Mouse (Mus musculus) embryonic facial prominence, embryonic 10.5 days (tissue): ENCODE results near the gene Stpg4. TPM values are rescaled to one million over a fixed set of nuclear protein-coding genes. Genes with fewer than 3 reads are reported as not detected.

ENCODE experiments used
- DNase-seq: peaks from one replicate; pipeline ENCODE4 v3.0.0-alpha.2; 2017; ENCODE audit warnings: low spot score
- H3K27ac ChIP-seq: fragments of 300-500 bp; sonication (generic); replicated peaks from 2 replicates; pipeline ENCODE4 v1.5.1; 2016; ENCODE audit warnings: mild to moderate bottlenecking
- H3K27me3 ChIP-seq: fragments of 300-500 bp; sonication (generic); replicated peaks from 2 replicates; pipeline ENCODE4 v1.6.1; 2016; ENCODE audit warnings: low read depth, mild to moderate bottlenecking; ENCODE audit not compliant: poor library complexity, severe bottlenecking
- H3K36me3 ChIP-seq: fragments of 300-500 bp; sonication (generic); replicated peaks from 2 replicates; pipeline ENCODE4 v1.6.1; 2016; ENCODE audit warnings: mild to moderate bottlenecking, moderate library complexity
- H3K4me1 ChIP-seq: fragments of 300-500 bp; sonication (generic); 2 replicates; pipeline ENCODE4 v1.6.1; 2016
- H3K4me3 ChIP-seq: fragments of 300-500 bp; sonication (generic); 2 replicates; pipeline ENCODE4 v1.5.1; 2016; ENCODE audit warnings: mild to moderate bottlenecking, moderate library complexity
- H3K9me3 ChIP-seq: fragments of 300-500 bp; sonication (generic); 2 replicates; pipeline ENCODE4 v1.6.1; 2016; ENCODE audit warnings: mild to moderate bottlenecking
- WGBS: fragments of 180-500 bp; shearing (Covaris S2); methylation state at CpG from one replicate; pipeline ENCODE4 v1.1.7; 2016; 5-methylcytosine and 5-hydroxymethylcytosine counted together
- polyA plus RNA-seq: library from polyadenylated mRNA; unstranded; fragments of >200 nt; fragmentation: Nextera tagmentation; extraction: Ambion mirVana; gene quantifications from 2 replicates; pipeline ENCODE4 v1.2.1, GENCODE M21; 2016

Stpg4 gene
- polyA plus RNA-seq, 1 experiment from 2014 or later: not detected

- WGBS: 66% methylated on average over 11 of the region's 11 CpGs
- no peak for DNase-seq
- H3K4me1 ChIP-seq: peaks cover 11% of the 10 kb centered on the region; the same call in 1 of the 2 replicates
- no peaks in the 10 kb centered on the region for H3K9me3 ChIP-seq
- H3K27ac ChIP-seq: no peak overlapping the region
- H3K27me3 ChIP-seq: no peaks in the 10 kb centered on the region
- H3K36me3 ChIP-seq: no peaks in the 10 kb centered on the region
- H3K4me3 ChIP-seq: no peak overlapping the region
Observed at GRCm38 (mm10) chr17:87397088-87397487, 30.5 kb downstream of the Stpg4 start.

GRCm38 (mm10) chr17:87391242-87391641, 36.3 kb downstream of the Stpg4 start:
- Histone ChIP-seq H3K9me3 (no peaks in the 10 kb centered on the region), H3K27me3 (no peaks in the 10 kb centered on the region), H3K4me1 (peaks cover 8% of the 10 kb centered on the region; the same call in 1 of the 2 replicates), H3K36me3 (no peaks in the 10 kb centered on the region), H3K27ac (no peak overlapping the region), H3K4me3 (no peak overlapping the region)
- 80% methylated on average over 7 of the region's 7 CpGs for WGBS
- no peak for DNase-seq

GRCm38 (mm10) chr17:87387068-87387467, 40.5 kb downstream of the Stpg4 start:
- no peaks in the 10 kb centered on the region for H3K27me3 ChIP-seq
- WGBS: 61% methylated on average over 5 of the region's 5 CpGs

GRCm38 (mm10) chr17:87385835-87386234, 41.7 kb downstream of the Stpg4 start:
- Histone ChIP-seq H3K4me3 (no peak overlapping the region), H3K4me1 (peaks cover 13% of the 10 kb centered on the region; the same call in 1 of the 2 replicates), H3K9me3 (no peaks in the 10 kb centered on the region), H3K27ac (no peak overlapping the region; the same call in 1 of the 2 replicates), H3K27me3 (no peaks in the 10 kb centered on the region), H3K36me3 (no peaks in the 10 kb centered on the region)
- 82% methylated on average over 3 of the region's 3 CpGs for WGBS
- DNase-seq: no peak

More at GRCm38 (mm10) chr17:87387068-87387467, 40.5 kb downstream of the Stpg4 start:
- H3K27ac ChIP-seq: no peak overlapping the region
- no peaks in the 10 kb centered on the region for H3K36me3 ChIP-seq
- no peak for DNase-seq
- H3K4me3 ChIP-seq: no peak overlapping the region
- 0 out of 2 replicates have a peak, but pooled peaks cover 3% of the 10 kb centered on the region for H3K4me1 ChIP-seq
- H3K9me3 ChIP-seq: no peaks in the 10 kb centered on the region

GRCm38 (mm10) chr17:87380681-87381080, 46.9 kb downstream of the Stpg4 start:
- H3K4me1 ChIP-seq: peaks cover 62% of the 10 kb centered on the region
- no peaks in the 10 kb centered on the region for H3K36me3 ChIP-seq
- DNase-seq: no peak
- peak overlapping the region; percentile 87; the same call in 1 of the 2 replicates for H3K27ac ChIP-seq
- no peaks in the 10 kb centered on the region for H3K9me3 ChIP-seq
- H3K4me3 ChIP-seq: no peak overlapping the region
- no peaks in the 10 kb centered on the region for H3K27me3 ChIP-seq
- 86% methylated on average over 9 of the region's 9 CpGs for WGBS

GRCm38 (mm10) chr17:87379821-87380220, 47.7 kb downstream of the Stpg4 start:
- 53% methylated on average over 10 of the region's 10 CpGs for WGBS
- DNase-seq: no peak
- Histone ChIP-seq H3K4me3 (no peak overlapping the region), H3K27ac (peak overlapping the region; percentile 87), H3K27me3 (no peaks in the 10 kb centered on the region), H3K36me3 (no peaks in the 10 kb centered on the region), H3K9me3 (no peaks in the 10 kb centered on the region), H3K4me1 (peaks cover 70% of the 10 kb centered on the region)

- Histone ChIP-seq H3K4me1 (peaks cover 71% of the 10 kb centered on the region), H3K36me3 (no peaks in the 10 kb centered on the region), H3K27me3 (no peaks in the 10 kb centered on the region), H3K9me3 (no peaks in the 10 kb centered on the region), H3K27ac (peak overlapping the region; percentile 87), H3K4me3 (no peak overlapping the region)
- 80% methylated on average over 11 of the region's 11 CpGs for WGBS
- no peak for DNase-seq
Observed at GRCm38 (mm10) chr17:87379160-87379624, 48.3 kb downstream of the Stpg4 start.

- Histone ChIP-seq H3K27me3 (no peaks in the 10 kb centered on the region), H3K27ac (peak overlapping the region; percentile 87), H3K9me3 (no peaks in the 10 kb centered on the region), H3K36me3 (no peaks in the 10 kb centered on the region), H3K4me1 (peaks cover 71% of the 10 kb centered on the region), H3K4me3 (no peak overlapping the region)
- 57% methylated on average over 16 of the region's 16 CpGs for whole genome bisulfite sequencing
- peak; percentile 41 for DNase-seq
Observed at GRCm38 (mm10) chr17:87378354-87379159, 49.0 kb downstream of the Stpg4 start.

GRCm38 (mm10) chr17:87377536-87377935, 50.0 kb downstream of the Stpg4 start:
- H3K4me3 ChIP-seq: no peak overlapping the region
- H3K27ac ChIP-seq: peak overlapping the region; percentile 87
- WGBS: 47% methylated on average over 6 of the region's 6 CpGs
- H3K9me3 ChIP-seq: no peaks in the 10 kb centered on the region
- no peaks in the 10 kb centered on the region for H3K27me3 ChIP-seq
- H3K4me1 ChIP-seq: peaks cover 71% of the 10 kb centered on the region
- DNase-seq: peak; percentile 53
- no peaks in the 10 kb centered on the region for H3K36me3 ChIP-seq

GRCm38 (mm10) chr17:87376831-87377471, 50.6 kb downstream of the Stpg4 start:
- peaks cover 73% of the 10 kb centered on the region for H3K4me1 ChIP-seq

GRCm38 (mm10) chr17:87375941-87376511, 51.5 kb downstream of the Stpg4 start:
- WGBS: 26% methylated on average over 10 of the region's 10 CpGs
- peaks cover 70% of the 10 kb centered on the region for H3K4me1 ChIP-seq

More at GRCm38 (mm10) chr17:87376831-87377471, 50.6 kb downstream of the Stpg4 start:
- H3K9me3 ChIP-seq: no peaks in the 10 kb centered on the region
- 63% methylated on average over 6 of the region's 6 CpGs for WGBS
- no peak overlapping the region for H3K4me3 ChIP-seq
- H3K27me3 ChIP-seq: no peaks in the 10 kb centered on the region
- no peaks in the 10 kb centered on the region for H3K36me3 ChIP-seq
- peak; percentile 76 for DNase-seq
- peak overlapping the region; percentile 87 for H3K27ac ChIP-seq

GRCm38 (mm10) chr17:87373327-87373726, 54.2 kb downstream of the Stpg4 start:
- no peaks in the 10 kb centered on the region for H3K9me3 ChIP-seq
- 92% methylated on average over 9 of the region's 9 CpGs for WGBS
- no peak overlapping the region for H3K4me3 ChIP-seq
- no peaks in the 10 kb centered on the region for H3K27me3 ChIP-seq
- no peaks in the 10 kb centered on the region for H3K36me3 ChIP-seq
- H3K27ac ChIP-seq: no peak overlapping the region
- no peak for DNase-seq
- peaks cover 70% of the 10 kb centered on the region for H3K4me1 ChIP-seq

More at GRCm38 (mm10) chr17:87375941-87376511, 51.5 kb downstream of the Stpg4 start:
- no peaks in the 10 kb centered on the region for H3K36me3 ChIP-seq
- no peaks in the 10 kb centered on the region for H3K9me3 ChIP-seq
- H3K27me3 ChIP-seq: no peaks in the 10 kb centered on the region
- H3K4me3 ChIP-seq: no peak overlapping the region
- H3K27ac ChIP-seq: peak overlapping the region; percentile 87
- peak; percentile 55 for DNase-seq
